Mouse (Mus musculus): ENCODE results near the gene Cyp2f2. TPM values are rescaled to one million over a fixed set of nuclear protein-coding genes. Genes with fewer than 3 reads are reported as not detected.

Cyp2f2 gene
- polyA plus RNA-seq, 1 experiment from 2014 or later, result not detected

- Histone ChIP-seq H3K4me1 (ENCODE audit: control insufficient read depth, insufficient read depth, low read length) (0 out of 2 replicates have a peak, but pooled peaks cover 8% of the 10 kb centered on the region), H3K4me3 (ENCODE audit: low read length) (peak overlapping the region; percentile 71), H3K27ac (ENCODE audit: low read depth, low read length) (peak overlapping the region; percentile 77; the same call in 1 of the 2 replicates), H3K36me3 (ENCODE audit: control insufficient read depth, insufficient read depth, low read length) (peaks cover 10% of the 10 kb centered on the region), H3K9ac (ENCODE audit: low read depth, low read length) (no peak overlapping the region), H3K27me3 (ENCODE audit: control insufficient read depth, insufficient read depth, low read length) (no peaks in the 10 kb centered on the region), H3K9me3 (ENCODE audit: control insufficient read depth, low read length) (no peaks in the 10 kb centered on the region), H3K4me2 (replicated peaks; ENCODE audit: low read depth, low read length) (peak overlapping the region; percentile 59)
- no peak for ATAC-seq (ENCODE audit: low FRiP score, low TSS enrichment)
- WGBS, result 47% methylated on average over 16 of the region's 16 CpGs
These were observed 59.7 kb downstream of the Cyp2f2 start for GRCm38 (mm10) chr7:27179217-27179918.

GRCm38 (mm10) chr7:27180036-27180435 lies 60.3 kb downstream of the Cyp2f2 start:
- Histone ChIP-seq H3K4me1 (ENCODE audit: control insufficient read depth, insufficient read depth, low read length) (0 out of 2 replicates have a peak, but pooled peaks cover 8% of the 10 kb centered on the region), H3K27me3 (ENCODE audit: control insufficient read depth, insufficient read depth, low read length) (no peaks in the 10 kb centered on the region), H3K4me2 (replicated peaks; ENCODE audit: low read depth, low read length) (no peak overlapping the region; the same call in 1 of the 2 replicates), H3K9ac (ENCODE audit: low read depth, low read length) (no peak overlapping the region), H3K9me3 (ENCODE audit: control insufficient read depth, low read length) (no peaks in the 10 kb centered on the region), H3K4me3 (ENCODE audit: low read length) (peak overlapping the region; percentile 7; the same call in 1 of the 2 replicates), H3K27ac (ENCODE audit: low read depth, low read length) (no peak overlapping the region), H3K36me3 (ENCODE audit: control insufficient read depth, insufficient read depth, low read length) (peaks cover 16% of the 10 kb centered on the region)
- WGBS, result 71% methylated on average over 5 of the region's 5 CpGs
- ATAC-seq (ENCODE audit: low FRiP score, low TSS enrichment), result no peak

DNA sequence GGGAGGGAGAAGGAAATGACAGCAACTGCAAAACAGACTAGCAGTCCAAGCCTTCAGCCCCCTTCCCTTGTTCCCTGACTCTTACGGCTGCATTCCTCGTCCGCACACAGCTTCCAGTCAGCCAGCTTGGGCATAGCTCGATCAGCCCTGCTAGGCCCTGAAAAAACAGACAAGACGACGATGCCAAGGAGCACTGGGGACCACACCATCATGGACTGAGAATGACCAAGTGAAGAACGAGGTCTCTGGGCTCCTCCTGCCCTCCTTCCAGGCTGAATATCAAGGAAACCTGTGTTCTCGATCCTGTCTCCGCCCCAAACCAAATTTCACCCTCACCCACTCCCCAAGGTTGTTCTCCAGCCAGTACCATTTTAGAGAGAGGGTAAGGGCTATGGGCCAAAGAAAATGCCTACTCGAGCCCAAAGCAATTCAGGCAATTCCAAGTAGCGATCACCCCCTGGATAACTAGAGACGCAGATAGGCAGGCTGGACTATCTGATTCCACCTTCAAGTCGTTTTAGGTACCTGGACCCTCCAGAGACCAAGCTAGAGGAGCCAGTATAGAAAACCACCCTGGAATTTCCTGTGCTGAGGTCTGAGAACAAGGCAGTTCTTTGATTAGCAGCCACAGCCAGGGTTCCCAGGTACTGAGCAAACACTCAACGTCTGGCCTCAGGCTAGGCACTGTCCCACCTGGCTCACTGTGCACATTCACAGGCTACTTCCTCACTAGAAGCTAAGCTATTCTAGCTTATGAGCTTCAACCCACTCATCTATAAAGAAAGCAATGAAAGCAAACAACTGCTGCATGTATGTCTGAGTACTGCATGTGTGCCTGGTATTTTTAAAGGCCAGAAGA lies 61.4 kb downstream of the Cyp2f2 start, which contains the start of the genes Gm21983 and Mia:
TSS of gene Gm21983 (minus strand) at position 250 of the 859 bp plus-strand sequence.
TSS of gene Mia (minus strand) at position 321 of the 859 bp plus-strand sequence.
- peak within 1 kb of the TSS; percentile 7; the same call in 1 of the 2 replicates for H3K4me3 ChIP-seq (ENCODE audit: low read length)
- WGBS, result 69% methylated on average over 14 of the region's 14 CpGs
- H3K27me3 ChIP-seq (ENCODE audit: control insufficient read depth, insufficient read depth, low read length), result no peaks in the 10 kb centered on the region
- no peak for ATAC-seq (ENCODE audit: low FRiP score, low TSS enrichment)
- H3K9me3 ChIP-seq (ENCODE audit: control insufficient read depth, low read length), result no peaks in the 10 kb centered on the region
- no peak within 1 kb of the TSS; the same call in 1 of the 2 replicates for H3K4me2 ChIP-seq (replicated peaks; ENCODE audit: low read depth, low read length)
- H3K9ac ChIP-seq (ENCODE audit: low read depth, low read length), result no peak within 1 kb of the TSS
- peaks cover 26% of the 10 kb centered on the region for H3K36me3 ChIP-seq (ENCODE audit: control insufficient read depth, insufficient read depth, low read length)
- peak within 1 kb of the TSS; percentile 52; the same call in 1 of the 2 replicates for H3K27ac ChIP-seq (ENCODE audit: low read depth, low read length)
- 0 out of 2 replicates have a peak, but pooled peaks cover 8% of the 10 kb centered on the region for H3K4me1 ChIP-seq (ENCODE audit: control insufficient read depth, insufficient read depth, low read length)

GRCm38 (mm10) chr7:27182498-27182897 lies 62.8 kb downstream of the Cyp2f2 start:
- H3K9ac ChIP-seq (ENCODE audit: low read depth, low read length), result no peak overlapping the region
- no peaks in the 10 kb centered on the region for H3K9me3 ChIP-seq (ENCODE audit: control insufficient read depth, low read length)
- H3K4me1 ChIP-seq (ENCODE audit: control insufficient read depth, insufficient read depth, low read length), result 0 out of 2 replicates have a peak, but pooled peaks cover 8% of the 10 kb centered on the region
- peaks cover 41% of the 10 kb centered on the region for H3K36me3 ChIP-seq (ENCODE audit: control insufficient read depth, insufficient read depth, low read length)
- H3K27me3 ChIP-seq (ENCODE audit: control insufficient read depth, insufficient read depth, low read length), result no peaks in the 10 kb centered on the region
- no peak overlapping the region for H3K27ac ChIP-seq (ENCODE audit: low read depth, low read length)
- no peak for ATAC-seq (ENCODE audit: low FRiP score, low TSS enrichment)
- no peak overlapping the region for H3K4me2 ChIP-seq (replicated peaks; ENCODE audit: low read depth, low read length)
- no peak overlapping the region for H3K4me3 ChIP-seq (ENCODE audit: low read length)
- 92% methylated on average over 1 of the region's 1 CpGs for WGBS

Small RNAs within 50 kb of the gene (microRNA-seq; reads per million reads assigned to microRNA genes)
- gene Mir3101, result not detected

Other genes starting within 250 kb of the Cyp2f2 start
- gene Cyp2a22, start 180.5 kb upstream of the Cyp2f2 start, polyA plus RNA-seq (2014; fragmentation: Nextera tagmentation; extraction: Ambion mirVana), result not detected in 2 replicates
- not detected in 2 replicates for gene Cyp2a12, start 90.8 kb upstream of the Cyp2f2 start, polyA plus RNA-seq (2014; fragmentation: Nextera tagmentation; extraction: Ambion mirVana)
- not detected in 2 replicates for gene Cyp2t4, start 33.8 kb downstream of the Cyp2f2 start, polyA plus RNA-seq (2014; fragmentation: Nextera tagmentation; extraction: Ambion mirVana)
- 33.1 and 37.8 TPM in 2 replicates for gene Egln2, start 46.9 kb downstream of the Cyp2f2 start, polyA plus RNA-seq (2014; fragmentation: Nextera tagmentation; extraction: Ambion mirVana)
- gene Rab4b, start 59.0 kb downstream of the Cyp2f2 start, polyA plus RNA-seq (2014; fragmentation: Nextera tagmentation; extraction: Ambion mirVana), result 51.5 and 60.2 TPM in 2 replicates
- not detected in 2 replicates for gene Gm21983, start 61.2 kb downstream of the Cyp2f2 start, polyA plus RNA-seq (2014; fragmentation: Nextera tagmentation; extraction: Ambion mirVana)
- 24.5 and 30.8 TPM in 2 replicates for gene Mia, start 61.2 kb downstream of the Cyp2f2 start, polyA plus RNA-seq (2014; fragmentation: Nextera tagmentation; extraction: Ambion mirVana)
- gene BC024978, start 75.9 kb downstream of the Cyp2f2 start, polyA plus RNA-seq (2014; fragmentation: Nextera tagmentation; extraction: Ambion mirVana), result 2.9 and 4.5 TPM in 2 replicates
- 322 and 327 TPM in 2 replicates for gene Snrpa, start 76.4 kb downstream of the Cyp2f2 start, polyA plus RNA-seq (2014; fragmentation: Nextera tagmentation; extraction: Ambion mirVana)
- gene Itpkc, start 108.8 kb downstream of the Cyp2f2 start, polyA plus RNA-seq (2014; fragmentation: Nextera tagmentation; extraction: Ambion mirVana), result 4.2 and 5.2 TPM in 2 replicates
- gene Coq8b, start 113.1 kb downstream of the Cyp2f2 start, polyA plus RNA-seq (2014; fragmentation: Nextera tagmentation; extraction: Ambion mirVana), result 15.9 and 17.1 TPM in 2 replicates
- gene Numbl, start 138.5 kb downstream of the Cyp2f2 start, polyA plus RNA-seq (2014; fragmentation: Nextera tagmentation; extraction: Ambion mirVana), result 9.1 and 10.8 TPM in 2 replicates
- gene Ltbp4, start 217.8 kb downstream of the Cyp2f2 start, polyA plus RNA-seq (2014; fragmentation: Nextera tagmentation; extraction: Ambion mirVana), result 23.4 and 26.0 TPM in 2 replicates
- gene Shkbp1, start 236.1 kb downstream of the Cyp2f2 start, polyA plus RNA-seq (2014; fragmentation: Nextera tagmentation; extraction: Ambion mirVana), result 38.4 and 41.0 TPM in 2 replicates
- gene Gm20479, start 237.5 kb downstream of the Cyp2f2 start, polyA plus RNA-seq (2014; fragmentation: Nextera tagmentation; extraction: Ambion mirVana), result 1.9 TPM in 1 of 2 replicates, not detected in the other

All from kidney, embryonic 14.5 days (tissue).